Mouse (Mus musculus): ENCODE measurements around the gene Ift81. TPM values are rescaled to one million over a fixed set of nuclear protein-coding genes. Genes with fewer than 3 reads are reported as not detected.
A peak's percentile ranks its signal among the peaks of the same experiment; 100 is the strongest.

Ift81 gene
- polyA plus RNA-seq, 1 experiment, result 49.1 TPM

GRCm38 (mm10) chr5:122537654-122538053, 76.7 kb downstream of the Ift81 start:
- TF ChIP-seq CTCF (IDR thresholded peaks at IDR 0.05; ENCODE audit: borderline replicate concordance, insufficient read depth, low read length), result no peak
- no peak for TF ChIP-seq POLR2A (IDR thresholded peaks at IDR 0.05; ENCODE audit: low read depth, low read length)
- no peak overlapping the region for H3K4me3 ChIP-seq (ENCODE audit: insufficient read depth, low read length)
- H3K4me1 ChIP-seq (ENCODE audit: control insufficient read depth, insufficient read depth, low read length), result no peaks in the 10 kb centered on the region
- H3K27ac ChIP-seq (ENCODE audit: insufficient read depth, low read length), result no peak overlapping the region

GRCm38 (mm10) chr5:122533884-122534283, 80.4 kb downstream of the Ift81 start:
- H3K4me3 ChIP-seq (ENCODE audit: insufficient read depth, low read length), result no peak overlapping the region
- no peak for TF ChIP-seq POLR2A (IDR thresholded peaks at IDR 0.05; ENCODE audit: low read depth, low read length)
- no peak for TF ChIP-seq CTCF (IDR thresholded peaks at IDR 0.05; ENCODE audit: borderline replicate concordance, insufficient read depth, low read length)
- H3K27ac ChIP-seq (ENCODE audit: insufficient read depth, low read length), result no peak overlapping the region
- H3K4me1 ChIP-seq (ENCODE audit: control insufficient read depth, insufficient read depth, low read length), result no peaks in the 10 kb centered on the region; the same call in none of the 2 replicates

- Histone ChIP-seq H3K4me3 (ENCODE audit: insufficient read depth, low read length) (no peak overlapping the region), H3K27ac (ENCODE audit: insufficient read depth, low read length) (peak overlapping the region; percentile 21; the same call in 1 of the 2 replicates), H3K4me1 (ENCODE audit: control insufficient read depth, insufficient read depth, low read length) (peaks cover 6% of the 10 kb centered on the region)
- TF ChIP-seq CTCF (IDR thresholded peaks at IDR 0.05; ENCODE audit: borderline replicate concordance, insufficient read depth, low read length), result no peak
- no peak for TF ChIP-seq POLR2A (IDR thresholded peaks at IDR 0.05; ENCODE audit: low read depth, low read length)
These were observed 84.3 kb downstream of the Ift81 start for GRCm38 (mm10) chr5:122529913-122530604.

GRCm38 (mm10) chr5:122529316-122529715, 85.0 kb downstream of the Ift81 start:
- peak overlapping the region; percentile 39 for H3K27ac ChIP-seq (ENCODE audit: insufficient read depth, low read length)
- no peak overlapping the region for H3K4me3 ChIP-seq (ENCODE audit: insufficient read depth, low read length)
- no peak for TF ChIP-seq POLR2A (IDR thresholded peaks at IDR 0.05; ENCODE audit: low read depth, low read length)
- no peak for TF ChIP-seq CTCF (IDR thresholded peaks at IDR 0.05; ENCODE audit: borderline replicate concordance, insufficient read depth, low read length)
- peaks cover 6% of the 10 kb centered on the region for H3K4me1 ChIP-seq (ENCODE audit: control insufficient read depth, insufficient read depth, low read length)

- no peak overlapping the region for H3K4me3 ChIP-seq (ENCODE audit: insufficient read depth, low read length)
- H3K4me1 ChIP-seq (ENCODE audit: control insufficient read depth, insufficient read depth, low read length), result peaks cover 6% of the 10 kb centered on the region
- H3K27ac ChIP-seq (ENCODE audit: insufficient read depth, low read length), result peak overlapping the region; percentile 39; the same call in 1 of the 2 replicates
- TF ChIP-seq CTCF (IDR thresholded peaks at IDR 0.05; ENCODE audit: borderline replicate concordance, insufficient read depth, low read length), result no peak
- TF ChIP-seq POLR2A (IDR thresholded peaks at IDR 0.05; ENCODE audit: low read depth, low read length), result no peak
These were observed 85.7 kb downstream of the Ift81 start for GRCm38 (mm10) chr5:122528591-122528990.

GRCm38 (mm10) chr5:122527761-122528160, 86.6 kb downstream of the Ift81 start:
- H3K4me1 ChIP-seq (ENCODE audit: control insufficient read depth, insufficient read depth, low read length), result peaks cover 6% of the 10 kb centered on the region
- H3K4me3 ChIP-seq (ENCODE audit: insufficient read depth, low read length), result no peak overlapping the region
- TF ChIP-seq CTCF (IDR thresholded peaks at IDR 0.05; ENCODE audit: borderline replicate concordance, insufficient read depth, low read length), result no peak
- no peak for TF ChIP-seq POLR2A (IDR thresholded peaks at IDR 0.05; ENCODE audit: low read depth, low read length)
- peak overlapping the region; percentile 39; the same call in 1 of the 2 replicates for H3K27ac ChIP-seq (ENCODE audit: insufficient read depth, low read length)

- H3K4me3 ChIP-seq (ENCODE audit: insufficient read depth, low read length), result no peak overlapping the region
- peak overlapping the region; percentile 39; the same call in 1 of the 2 replicates for H3K27ac ChIP-seq (ENCODE audit: insufficient read depth, low read length)
- TF ChIP-seq POLR2A (IDR thresholded peaks at IDR 0.05; ENCODE audit: low read depth, low read length) (no peak), CTCF (IDR thresholded peaks at IDR 0.05; ENCODE audit: borderline replicate concordance, insufficient read depth, low read length) (no peak)
These were observed 87.2 kb downstream of the Ift81 start for GRCm38 (mm10) chr5:122526878-122527730.

GRCm38 (mm10) chr5:122526405-122526804, 87.9 kb downstream of the Ift81 start:
- TF ChIP-seq CTCF (IDR thresholded peaks at IDR 0.05; ENCODE audit: borderline replicate concordance, insufficient read depth, low read length), result no peak
- TF ChIP-seq POLR2A (IDR thresholded peaks at IDR 0.05; ENCODE audit: low read depth, low read length), result no peak
- Histone ChIP-seq H3K27ac (ENCODE audit: insufficient read depth, low read length) (no peak overlapping the region), H3K4me3 (ENCODE audit: insufficient read depth, low read length) (no peak overlapping the region), H3K4me1 (ENCODE audit: control insufficient read depth, insufficient read depth, low read length) (peaks cover 6% of the 10 kb centered on the region)

More at GRCm38 (mm10) chr5:122526878-122527730, 87.2 kb downstream of the Ift81 start:
- peaks cover 6% of the 10 kb centered on the region for H3K4me1 ChIP-seq (ENCODE audit: control insufficient read depth, insufficient read depth, low read length)

GRCm38 (mm10) chr5:122525238-122525931, 88.9 kb downstream of the Ift81 start:
- TF ChIP-seq CTCF (IDR thresholded peaks at IDR 0.05; ENCODE audit: borderline replicate concordance, insufficient read depth, low read length) (no peak), POLR2A (IDR thresholded peaks at IDR 0.05; ENCODE audit: low read depth, low read length) (no peak)
- H3K4me1 ChIP-seq (ENCODE audit: control insufficient read depth, insufficient read depth, low read length), result peaks cover 6% of the 10 kb centered on the region
- H3K4me3 ChIP-seq (ENCODE audit: insufficient read depth, low read length), result no peak overlapping the region
- H3K27ac ChIP-seq (ENCODE audit: insufficient read depth, low read length), result no peak overlapping the region

Data from embryonic fibroblast, embryonic 13.5 days (primary cell).